Mouse (Mus musculus) ES-Bruce4 (cell line): Measurements from ENCODE around the gene Krt78.

Experiments
- CTCF ChIP-seq: IDR thresholded peaks from one replicate; pipeline ENCODE4 v1.8.1; 2011; ENCODE audit warnings: low read depth, low read length
- EP300 ChIP-seq: IDR thresholded peaks from 2 replicates; pipeline ENCODE4 v1.6.1; 2011; ENCODE audit warnings: low read depth, low read length; ENCODE audit not compliant: insufficient read depth
- POLR2A ChIP-seq: IDR thresholded peaks from one replicate; pipeline ENCODE4 v1.8.1; 2011; ENCODE audit warnings: low read length; ENCODE audit not compliant: insufficient read depth

- TF ChIP-seq POLR2A (no peak), CTCF (no peak), EP300 (no peak)
These were observed 15.3 kb downstream of the Krt78 start for GRCm38 (mm10) chr15:101938600-101939308.
